In genomic region chr7:89403053-89403972, GRCm38 (mm10) we compare ENCODE assay signal across 8 mouse cellular contexts. TPM values are rescaled to one million over a fixed set of nuclear protein-coding genes. Genes with fewer than 3 reads are reported as not detected.
DNase-seq lines count a peak whose midpoint lies in the region; ATAC-seq and TF ChIP-seq lines count a peak whose summit lies in the region.

No protein-coding gene starts in this region.

- H3K79me2 ChIP-seq in heart, adult 2 months (replicated peaks; ENCODE audit: control insufficient read depth, insufficient read depth, low read length): peaks cover 3% of the 10 kb centered on the region; the same call in 1 of the 2 replicates

- peak; percentile 55; the same call in 1 of the 2 replicates for TF ChIP-seq POLR2A in heart, adult 2 months (IDR thresholded peaks at IDR 0.05; ENCODE audit: insufficient read depth, low read depth, low read length)
- TF ChIP-seq POLR2A in limb, embryonic 14.5 days (IDR thresholded peaks at IDR 0.05; ENCODE audit: borderline replicate concordance, extremely low read depth, insufficient read depth, insufficient read length): no peak

- no peaks in the 10 kb centered on the region for H3K27me3 ChIP-seq in heart, adult 2 months (ENCODE audit: control insufficient read depth, insufficient read depth, low read length)
- no peaks in the 10 kb centered on the region for H3K27me3 ChIP-seq in limb, embryonic 14.5 days (ENCODE audit: control insufficient read depth, insufficient read depth, low read length)
- peaks cover 10% of the 10 kb centered on the region; the same call in 1 of the 2 replicates for H3K27me3 ChIP-seq in midbrain, embryonic 15.5 days (replicated peaks)

- peak; percentile 29 for DNase-seq in 3T3-L1 (ENCODE audit: low read depth, low spot score)
- DNase-seq in adrenal gland, adult 2 months: peak; percentile 89
- DNase-seq in embryo, embryonic 9.5 days (ENCODE audit: extremely low spot score): peak; percentile 81
- DNase-seq in heart, adult 2 months: peak; percentile 89 to 92
- peak; percentile 88 for DNase-seq in kidney, adult 18-20 months
- DNase-seq in limb, embryonic 14.5 days (ENCODE audit: low spot score): peak; percentile 76
- DNase-seq in spleen, adult 18-20 months: peak; percentile 27 to 42

- intact Hi-C loops in heart, adult 2 months (cut with DNase I): no loop called here

- H3K36me3 ChIP-seq in heart, adult 2 months (ENCODE audit: control insufficient read depth, insufficient read depth, low read length): peaks cover 9% of the 10 kb centered on the region
- peaks cover 16% of the 10 kb centered on the region for H3K36me3 ChIP-seq in limb, embryonic 14.5 days (ENCODE audit: control insufficient read depth, insufficient read depth, low read length)
- H3K36me3 ChIP-seq in midbrain, embryonic 15.5 days (replicated peaks): no peaks in the 10 kb centered on the region

- peak overlapping the region; percentile 84 for H3K9ac ChIP-seq in heart, adult 2 months (ENCODE audit: low read depth, low read length)
- H3K9ac ChIP-seq in limb, embryonic 14.5 days (ENCODE audit: low read depth, low read length, severe bottlenecking): peak overlapping the region; percentile 63
- H3K9ac ChIP-seq in midbrain, embryonic 15.5 days: peak overlapping the region; percentile 65

- no peak for TF ChIP-seq CTCF in heart, adult 2 months (IDR thresholded peaks at IDR 0.05)

- no peaks in the 10 kb centered on the region for H3K9me3 ChIP-seq in limb, embryonic 14.5 days (ENCODE audit: control insufficient read depth, low read length)
- no peaks in the 10 kb centered on the region for H3K9me3 ChIP-seq in midbrain, embryonic 15.5 days

- peak; percentile 100 for TF ChIP-seq EP300 in heart, adult 2 months (IDR thresholded peaks at IDR 0.05; ENCODE audit: insufficient read depth, low read depth, low read length)

- 5% methylated on average over 52 of the region's 52 CpGs for WGBS in heart, adult 2 months
- 5% methylated on average over 52 of the region's 52 CpGs for WGBS in limb, embryonic 14.5 days
- 4% methylated on average over 52 of the region's 52 CpGs for WGBS in midbrain, embryonic 15.5 days

- peak; percentile 81 for ATAC-seq in limb, embryonic 14.5 days (ENCODE audit: low FRiP score, low read depth)
- peak; percentile 88 for ATAC-seq in midbrain, embryonic 15.5 days (replicated peaks)

- peaks cover 6% of the 10 kb centered on the region for H3K4me1 ChIP-seq in heart, adult 2 months (ENCODE audit: control insufficient read depth, insufficient read depth, low read length)
- H3K4me1 ChIP-seq in limb, embryonic 14.5 days (ENCODE audit: control insufficient read depth, insufficient read depth, low read length): peaks cover 5% of the 10 kb centered on the region
- H3K4me1 ChIP-seq in midbrain, embryonic 15.5 days: peaks cover 10% of the 10 kb centered on the region

- peak overlapping the region; percentile 89 for H3K4me2 ChIP-seq in limb, embryonic 14.5 days (replicated peaks; ENCODE audit: low read depth, low read length, severe bottlenecking)
- H3K4me2 ChIP-seq in midbrain, embryonic 15.5 days: peak overlapping the region; percentile 99

- H3K27ac ChIP-seq in heart, adult 2 months: peak overlapping the region; percentile 98
- peak overlapping the region; percentile 76 for H3K27ac ChIP-seq in limb, embryonic 14.5 days (replicated peaks; ENCODE audit: low read depth, low read length)
- peak overlapping the region; percentile 74 for H3K27ac ChIP-seq in midbrain, embryonic 15.5 days

- peak overlapping the region; percentile 89 for H3K4me3 ChIP-seq in heart, adult 2 months
- H3K4me3 ChIP-seq in limb, embryonic 14.5 days (replicated peaks; ENCODE audit: low read length): peak overlapping the region; percentile 72
- peak overlapping the region; percentile 71 for H3K4me3 ChIP-seq in midbrain, embryonic 15.5 days

RNA-seq across cellular contexts. Expression of gene Tmem135, which starts 0.7 kb away (rescaled TPM):
- 100 to 1,000 TPM in 1 of 2 experiments, 10 to 100 TPM in 1; 87.3 to 125 TPM for total RNA-seq in adrenal gland, adult 2 months (2021)
- 300 and 469 TPM in 2 replicates for polyA plus RNA-seq in adrenal gland, adult 2 months (2012; rRNA removed)
- 10 to 100 TPM; 43.2 to 45.1 TPM for total RNA-seq in heart, adult 2 months (2021)
- polyA plus RNA-seq in heart, adult 2 months (2012; rRNA removed): 18.8 and 27.2 TPM in 2 replicates
- 12.4 and 18.8 TPM in 2 replicates for polyA plus RNA-seq in limb, embryonic 14.5 days (2012; rRNA removed)
- polyA plus RNA-seq in limb, embryonic 14.5 days (2014; fragmentation: Nextera tagmentation; extraction: Ambion mirVana): 18.6 and 21.7 TPM in 2 replicates
- 28.0 and 32.8 TPM in 2 replicates for polyA plus RNA-seq in midbrain, embryonic 15.5 days (2015; fragmentation: Nextera tagmentation; extraction: Ambion mirVana)

RNA-seq across cellular contexts. Expression of gene Fzd4, which starts 0.8 kb away (rescaled TPM):
- 10 to 100 TPM; 27.9 to 33.3 TPM for total RNA-seq in adrenal gland, adult 2 months (2021)
- polyA plus RNA-seq in adrenal gland, adult 2 months (2012; rRNA removed): 12.7 and 13.4 TPM in 2 replicates
- 10 to 100 TPM; 33.7 to 36.2 TPM for total RNA-seq in heart, adult 2 months (2021)
- 15.2 and 26.1 TPM in 2 replicates for polyA plus RNA-seq in heart, adult 2 months (2012; rRNA removed)
- 23.4 and 23.6 TPM in 2 replicates for polyA plus RNA-seq in limb, embryonic 14.5 days (2012; rRNA removed)
- polyA plus RNA-seq in limb, embryonic 14.5 days (2014; fragmentation: Nextera tagmentation; extraction: Ambion mirVana): 20.2 and 22.6 TPM in 2 replicates
- 1.6 and 1.7 TPM in 2 replicates for polyA plus RNA-seq in midbrain, embryonic 15.5 days (2015; fragmentation: Nextera tagmentation; extraction: Ambion mirVana)

Comparison
In these comparisons a context has a peak if more than half of its experiments do, and no peak if none do; other contexts are left out.
1. Peak in every context shown above with its lines: DNase-seq, ATAC-seq, H3K4me3 ChIP-seq and H3K27ac ChIP-seq.
2. DNase-seq: peak in every context shown above with its lines; median percentile 90 in heart, adult 2 months; 89 in adrenal gland, adult 2 months; 88 in kidney, adult 18-20 months; 81 in embryo, embryonic 9.5 days; 76 in limb, embryonic 14.5 days; 34 in spleen, adult 18-20 months; 29 in 3T3-L1.